Mouse (Mus musculus): ENCODE results near the gene Srrm4.

DNA sequence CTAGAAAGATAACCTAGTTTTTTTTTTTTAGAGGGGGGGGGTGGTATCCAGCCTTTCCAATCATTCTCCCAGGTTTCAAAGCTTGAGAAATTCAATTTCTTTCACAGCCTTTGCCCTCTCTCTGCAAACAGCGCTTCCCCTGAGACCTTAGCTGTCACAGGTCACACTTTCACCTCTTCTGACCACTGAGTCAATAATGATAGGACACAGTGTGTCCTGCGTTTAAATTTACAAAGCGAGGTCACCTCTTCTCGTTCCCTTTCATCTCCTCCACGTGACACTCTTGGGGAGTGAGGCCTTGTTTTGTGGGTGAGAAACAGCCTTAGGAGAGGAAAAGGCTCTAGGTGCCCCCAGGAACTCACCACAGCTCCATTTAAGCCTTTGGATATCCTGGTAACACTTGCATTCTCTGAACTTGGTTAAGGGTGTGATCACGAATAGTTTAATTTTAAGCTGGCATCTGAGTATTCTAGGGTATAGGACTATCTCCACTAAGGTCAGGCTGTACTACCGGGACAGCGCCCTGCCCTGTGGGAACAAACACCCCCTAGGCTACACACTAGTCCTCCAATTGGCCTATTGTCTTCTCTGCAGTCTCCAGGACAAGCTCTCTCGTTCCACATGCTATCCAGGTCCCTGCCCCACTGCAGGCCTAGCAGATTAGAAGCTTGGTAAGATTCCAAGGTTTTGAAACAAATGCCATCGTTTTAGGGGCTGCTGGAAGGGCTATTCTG, 145.8 kb downstream of the Srrm4 start:
- TF ChIP-seq CTCF (IDR thresholded peaks at IDR 0.05; ENCODE audit: extremely low read depth, insufficient read length, insufficient replicate concordance, low read depth, low read length) (no peak), POLR2A (IDR thresholded peaks at IDR 0.05; ENCODE audit: low read depth, low read length) (no peak)

Data from small intestine, adult 2 months (tissue).